Mouse (Mus musculus) erythroblast, embryonic 14.5 days (primary cell): ENCODE measurements at regions not wholly inside any gene's neighbourhood (a gene's known extent, or its start where the extent isn't known, plus 50 kb on each side); places are given as distances from the start of the nearest gene placed in this dataset.
"Not testable (repeated sequence)": the region's sequence is repeated elsewhere in the genome, so short reads cannot be mapped to it uniquely, and the experiment has no call there.

Experiments used
- GATA1 ChIP-seq: IDR thresholded peaks from 2 replicates; pipeline ENCODE4 v1.6.1; 2012; ENCODE audit warnings: low read length, inconsistent platforms, mixed read lengths
- TAL1 ChIP-seq: IDR thresholded peaks from 3 replicates; pipeline ENCODE4 v1.6.1; 2012; ENCODE audit warnings: low read length, inconsistent platforms, mixed read lengths

DNA sequence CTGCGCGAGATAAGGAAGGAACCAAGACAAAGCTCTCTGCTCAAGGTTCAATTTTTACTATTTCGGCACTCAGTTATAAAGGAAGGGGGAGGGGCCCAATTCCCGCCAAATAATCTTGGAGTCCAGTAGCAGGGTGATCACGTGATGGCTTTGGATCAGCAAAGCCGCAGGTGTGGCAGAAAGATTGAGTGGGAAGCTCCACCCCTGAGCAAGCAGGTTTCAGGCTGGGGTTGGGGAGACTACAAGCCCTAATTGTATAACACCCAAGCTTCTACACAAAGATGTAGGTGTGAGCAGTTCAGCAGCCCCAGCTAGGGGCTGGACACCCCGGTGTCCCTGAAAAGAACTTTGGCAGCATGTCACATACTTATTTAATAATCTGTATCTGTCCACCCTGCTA is 388.1 kb upstream of the Ercc4 start:
- TF ChIP-seq TAL1, GATA1: not testable (repeated sequence)
